Mouse (Mus musculus) heart, adult 2 months (tissue): ENCODE measurements around the gene Slc25a28.

Experiments
- CTCF ChIP-seq: fragments of 200-600 bp; IDR thresholded peaks from 2 replicates; pipeline ENCODE4 v1.8.1; 2022; ENCODE audit warnings: antibody characterized with exemption, mild to moderate bottlenecking, moderate library complexity
- EP300 ChIP-seq: fragments of 200-500 bp; IDR thresholded peaks from 2 replicates; pipeline ENCODE4 v1.6.1; 2011; ENCODE audit warnings: low read depth, low read length, control low read depth; ENCODE audit not compliant: insufficient read depth
- POLR2A ChIP-seq: fragments of 200-500 bp; IDR thresholded peaks from 2 replicates; pipeline ENCODE4 v1.6.1; 2011; ENCODE audit warnings: mild to moderate bottlenecking, low read depth, low read length, control low read depth; ENCODE audit not compliant: insufficient read depth

- TF ChIP-seq CTCF (no peak), EP300 (no peak), POLR2A (no peak)
These were observed 378 bp downstream of the Slc25a28 start for GRCm38 (mm10) chr19:43674316-43674689.
